Mouse (Mus musculus) gastrocnemius, postnatal 4 days (tissue): ENCODE data around the gene Ripor2. TPM values are rescaled to one million over a fixed set of nuclear protein-coding genes. Genes with fewer than 3 reads are reported as not detected.
"Not testable (repeated sequence)": the region's sequence is repeated elsewhere in the genome, so short reads cannot be mapped to it uniquely, and the experiment has no call there.

ENCODE experiments used
- DNase-seq, 2 experiments: peaks; one replicate each; pipeline ENCODE4 v3.0.0; 2021 to 2022; ENCODE audit warnings: low spot score in 2 of 2, mixed read lengths in 2 of 2
- total RNA-seq, 2 experiments: library from RNA; stranded (reverse); gene quantifications; 2 replicates each; pipeline ENCODE4 v1.2.3; 2021

The Ripor2 gene
- total RNA-seq, 2 experiments from 2014 or later, result 14.7 to 17.8 TPM

DNA sequence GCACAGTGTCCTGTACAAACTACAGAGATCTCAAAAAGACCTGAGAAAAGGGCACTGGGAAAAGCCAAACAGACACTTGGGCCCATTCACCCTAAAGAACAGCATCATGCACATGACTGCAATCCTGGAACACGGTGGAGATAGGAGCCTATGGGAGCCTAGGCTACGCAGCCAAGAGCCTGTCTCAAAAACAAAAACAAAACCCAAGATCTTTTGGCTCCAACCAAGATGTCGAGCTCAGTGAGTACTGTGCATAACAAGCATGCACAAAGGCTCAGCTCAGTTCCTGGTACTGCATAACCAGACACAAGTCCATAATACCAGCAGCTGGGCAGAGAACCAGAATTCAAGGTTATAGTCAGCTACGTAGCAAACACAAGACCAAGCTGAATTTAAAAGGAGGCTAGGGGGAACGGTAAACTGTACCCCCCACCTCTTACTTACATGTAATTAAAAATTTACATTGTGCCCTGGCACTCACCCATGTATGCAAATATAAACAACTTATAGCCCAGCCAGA is 178.4 kb downstream of the Ripor2 start:
- DNase-seq, result no peak

- no peak for DNase-seq
Measured at GRCm38 (mm10) chr13:24761083-24761402, 179.1 kb downstream of the Ripor2 start.

GRCm38 (mm10) chr13:24761403-24762227 is 179.6 kb downstream of the Ripor2 start, which contains the start of gene Gmnn:
Gmnn (minus strand) TSS chr13:24761923.
- peak; percentile 72 to 87 for DNase-seq

DNA sequence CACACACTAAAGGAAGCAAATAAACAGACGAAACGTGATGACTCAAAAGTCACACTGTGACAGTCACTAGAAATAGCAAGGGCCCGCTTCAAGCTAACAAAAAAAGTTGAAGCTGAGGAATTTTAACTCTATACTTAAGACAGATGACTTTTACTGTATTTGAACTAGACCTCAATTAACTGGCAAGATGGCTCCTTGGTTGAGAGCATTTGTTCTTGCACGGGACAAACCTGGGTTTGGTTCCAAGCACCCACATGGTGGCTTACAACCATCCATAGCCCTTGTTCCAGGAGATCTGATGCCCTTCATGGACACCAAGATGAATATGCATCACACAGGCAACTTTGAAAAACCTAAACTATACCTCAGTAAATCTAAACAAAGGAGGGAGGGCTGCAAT is 180.3 kb downstream of the Ripor2 start:
- no peak for DNase-seq

DNA sequence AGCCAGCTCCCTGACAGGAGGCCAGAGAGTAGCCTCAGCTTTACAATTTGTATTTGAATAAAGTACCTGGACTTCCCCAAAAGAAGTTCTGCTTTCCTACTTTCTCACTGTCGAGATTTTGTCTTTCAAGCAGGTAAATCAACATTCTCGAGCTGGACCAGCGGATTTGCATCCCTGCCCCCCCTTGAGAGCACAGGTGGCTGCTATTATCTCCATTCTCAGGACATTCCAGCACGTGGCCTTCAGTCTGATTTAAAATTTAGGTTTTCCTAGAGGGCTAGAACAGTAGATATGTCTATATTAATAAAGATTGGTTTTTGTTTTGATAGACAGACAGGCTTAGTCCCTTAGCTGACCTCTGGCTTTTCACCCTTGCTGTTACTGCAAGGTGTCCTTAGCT is 185.8 kb downstream of the Ripor2 start:
- not testable (repeated sequence) for DNase-seq

- DNase-seq, result not testable (repeated sequence)
Measured at GRCm38 (mm10) chr13:24771482-24771881, 189.5 kb downstream of the Ripor2 start.

DNA sequence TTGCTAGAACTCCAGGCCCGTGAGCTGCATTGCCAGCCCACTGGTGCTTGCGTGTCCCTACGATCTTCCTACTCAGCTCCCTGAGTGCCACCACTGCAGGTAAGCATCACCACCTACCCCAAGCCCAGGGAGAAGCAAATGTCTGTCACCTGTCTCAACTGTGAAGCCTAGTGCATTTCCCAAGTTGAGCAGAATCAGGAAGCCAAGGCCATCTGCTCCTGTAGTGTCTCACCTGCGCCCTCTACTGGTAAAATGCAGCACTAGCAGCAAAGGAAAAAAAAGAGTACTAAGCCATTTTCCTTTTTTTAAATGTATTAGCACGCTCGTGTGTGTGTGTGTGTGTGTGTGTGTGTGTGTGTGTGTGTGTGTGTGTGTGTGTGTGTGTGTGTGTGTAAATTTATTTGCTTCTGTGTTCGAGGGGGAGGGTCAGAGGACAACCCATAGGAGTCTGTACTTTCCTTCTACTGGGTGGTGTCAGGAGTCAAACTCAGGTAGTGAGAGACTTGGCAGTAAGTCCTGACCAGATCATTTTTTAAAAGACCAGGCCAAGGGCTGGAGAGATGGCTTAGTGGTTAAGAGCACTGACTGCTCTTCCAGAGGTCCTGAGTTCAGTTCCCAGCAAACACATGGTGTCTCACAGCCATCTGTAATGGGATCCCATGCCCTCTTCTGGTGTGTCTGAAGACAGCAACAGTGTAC is 194.3 kb downstream of the Ripor2 start:
- DNase-seq, result peak; percentile 26 to 29

DNA sequence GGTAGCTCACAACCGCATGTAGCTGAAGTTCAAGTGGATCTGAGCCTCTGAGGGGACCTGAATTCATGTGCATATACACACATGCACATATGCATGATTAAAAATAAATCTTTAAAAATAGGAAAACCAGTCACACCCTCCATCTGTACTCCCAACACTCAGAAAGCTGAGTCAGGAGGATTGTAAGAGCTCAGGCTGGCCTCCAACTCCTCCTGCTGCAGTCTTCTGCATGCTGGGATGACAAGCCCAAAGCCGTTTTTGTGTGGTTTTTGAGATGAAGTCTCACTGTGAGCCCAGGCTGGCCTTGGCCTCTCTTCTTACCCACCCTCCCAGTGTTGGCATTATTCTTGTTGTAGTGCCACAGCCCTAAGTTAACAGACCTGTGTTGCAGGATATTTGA is 196.0 kb downstream of the Ripor2 start:
- no peak for DNase-seq

GRCm38 (mm10) chr13:24778706-24779380 is 196.9 kb downstream of the Ripor2 start:
- no peak for DNase-seq

DNA sequence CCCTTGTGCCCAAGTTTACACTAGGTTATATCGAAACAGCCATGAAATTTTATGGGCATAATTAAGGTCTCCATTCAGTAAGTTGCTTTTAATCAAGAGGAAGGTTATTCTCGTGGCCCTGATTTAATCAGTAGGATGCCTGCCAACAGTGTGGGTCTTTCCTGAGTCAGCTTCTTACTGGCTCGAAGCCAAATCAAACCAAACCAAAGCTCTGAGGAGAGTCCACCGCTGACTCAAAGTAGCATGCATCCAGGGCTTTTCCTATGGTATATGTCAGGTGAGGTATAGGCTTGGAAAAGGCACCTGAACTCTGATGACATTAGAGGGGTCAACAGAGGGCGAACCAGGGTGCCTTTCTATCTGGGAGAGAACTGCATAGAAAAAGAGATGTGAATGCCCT is 199.9 kb downstream of the Ripor2 start:
- no peak for DNase-seq

Other genes starting within 250 kb of the Ripor2 start
- gene Armh2, start 159.0 kb downstream of the Ripor2 start, total RNA-seq, result not detected
- 10 to 100 TPM; 10.2 to 11.7 TPM for gene Gmnn, start 179.7 kb downstream of the Ripor2 start, total RNA-seq
- 100 to 1,000 TPM; 100 to 114 TPM for gene BC005537, start 219.5 kb downstream of the Ripor2 start, total RNA-seq
- gene Acot13, start 249.4 kb downstream of the Ripor2 start, total RNA-seq, result 10 to 100 TPM; 50.9 to 57.6 TPM
- gene Tdp2, start 249.5 kb downstream of the Ripor2 start, total RNA-seq, result 10 to 100 TPM; 15.5 to 16.1 TPM